Mouse (Mus musculus) brain, embryonic 14.5 days (tissue): ENCODE measurements around the gene Tead3.

Source experiments
- CTCF ChIP-seq: fragments of 200-500 bp; IDR thresholded peaks from 2 replicates; pipeline ENCODE4 v1.5.1; 2012; ENCODE audit warnings: inconsistent platforms, mild to moderate bottlenecking, moderate library complexity, borderline replicate concordance; ENCODE audit not compliant: insufficient read depth, insufficient read length; ENCODE audit errors: extremely low read depth
- POLR2A ChIP-seq: fragments of 200-500 bp; IDR thresholded peaks from 2 replicates; pipeline ENCODE4 v1.6.1; 2012; ENCODE audit warnings: mild to moderate bottlenecking, inconsistent platforms, borderline replicate concordance; ENCODE audit not compliant: poor library complexity, insufficient read depth, insufficient read length, severe bottlenecking; ENCODE audit errors: extremely low read depth

- TF ChIP-seq CTCF (no peak), POLR2A (no peak)
Observed at GRCm38 (mm10) chr17:28329503-28330231, 20.9 kb downstream of the Tead3 start.
